Mouse (Mus musculus) layer of hippocampus, adult 9-11 months (tissue): ENCODE results near the gene Batf.
"Not testable (repeated sequence)": the region's sequence is repeated elsewhere in the genome, so short reads cannot be mapped to it uniquely, and the experiment has no call there.

Source experiments
- DNase-seq: peaks from one replicate; pipeline ENCODE4 v3.0.0; 2022

Batf gene

DNA sequence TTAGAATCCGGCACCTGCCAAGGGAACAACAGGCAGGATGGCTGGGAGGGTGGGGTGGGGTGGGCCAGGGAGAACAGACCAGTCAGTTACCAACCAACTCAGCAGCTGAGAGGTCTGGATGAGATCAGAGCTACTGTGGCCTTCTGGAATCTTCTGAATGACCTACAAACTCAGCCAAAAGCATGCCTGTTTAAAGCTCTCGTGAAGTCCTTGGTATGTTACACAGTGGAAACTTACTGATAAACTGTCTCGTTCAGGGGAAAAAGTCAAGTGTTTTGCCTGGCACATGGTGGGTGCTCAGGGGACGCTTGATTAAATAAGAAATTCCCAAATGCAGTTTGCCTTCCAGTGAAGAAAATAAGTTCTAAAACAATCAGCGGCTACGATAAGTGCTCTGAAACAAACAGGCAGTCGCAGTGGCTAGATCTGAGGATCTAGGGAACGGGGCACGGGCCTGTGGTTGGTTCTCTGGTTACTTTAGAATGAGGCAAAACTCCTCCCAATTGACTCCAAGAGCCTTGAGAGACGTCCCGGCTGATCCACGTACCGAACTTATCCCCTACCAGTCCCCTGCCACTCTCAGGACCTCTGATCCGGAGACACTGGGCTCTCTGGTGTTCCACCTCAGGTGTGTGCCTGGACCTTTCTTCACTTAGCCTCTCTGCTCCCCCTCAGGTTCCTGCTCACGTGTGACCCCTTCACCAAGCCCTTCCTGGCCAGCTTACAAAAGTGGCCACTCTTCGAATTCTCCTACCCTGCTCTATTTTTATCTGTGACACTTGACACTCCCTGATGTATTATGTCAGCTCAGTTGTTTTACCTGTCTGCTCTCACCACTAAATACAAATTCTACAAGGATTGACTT lies 1.8 kb upstream of the Batf start:
- no peak for DNase-seq

DNA sequence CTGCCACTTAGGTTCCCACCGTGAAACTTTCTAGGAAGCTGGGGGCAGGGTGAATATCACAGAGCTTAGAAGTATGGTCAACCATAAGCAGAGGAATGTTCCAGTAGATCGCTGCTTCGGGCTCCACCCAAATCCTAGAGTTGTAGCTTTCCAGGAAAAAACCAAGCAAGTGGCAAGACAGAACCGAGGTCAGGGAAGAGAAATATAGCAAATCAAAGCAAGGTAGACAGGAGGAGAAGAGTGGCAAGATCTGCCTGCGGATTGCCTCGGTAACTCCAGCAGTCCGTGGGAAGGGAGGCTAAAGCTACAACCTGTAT lies 706 bp downstream of the Batf start:
- no peak for DNase-seq

DNA sequence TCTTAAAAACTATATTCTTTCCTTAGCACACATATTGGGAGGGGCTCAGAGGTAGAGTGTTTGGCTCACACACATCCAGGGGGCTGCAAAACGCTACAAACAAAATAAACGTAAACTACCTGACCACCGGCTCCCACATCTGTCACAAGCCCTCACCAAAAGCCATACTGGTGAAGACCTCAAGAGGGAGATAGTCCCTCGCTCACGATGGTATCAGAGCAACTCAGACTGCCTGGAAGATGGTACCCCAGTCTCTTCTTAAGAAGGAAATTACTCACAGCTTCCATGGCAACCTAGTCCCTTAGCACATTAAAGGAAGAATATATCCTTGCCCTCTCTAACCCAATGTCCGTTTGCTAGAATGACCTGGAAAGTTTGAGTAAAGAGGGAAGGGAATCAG lies 1.4 kb downstream of the Batf start:
- no peak for DNase-seq

DNA sequence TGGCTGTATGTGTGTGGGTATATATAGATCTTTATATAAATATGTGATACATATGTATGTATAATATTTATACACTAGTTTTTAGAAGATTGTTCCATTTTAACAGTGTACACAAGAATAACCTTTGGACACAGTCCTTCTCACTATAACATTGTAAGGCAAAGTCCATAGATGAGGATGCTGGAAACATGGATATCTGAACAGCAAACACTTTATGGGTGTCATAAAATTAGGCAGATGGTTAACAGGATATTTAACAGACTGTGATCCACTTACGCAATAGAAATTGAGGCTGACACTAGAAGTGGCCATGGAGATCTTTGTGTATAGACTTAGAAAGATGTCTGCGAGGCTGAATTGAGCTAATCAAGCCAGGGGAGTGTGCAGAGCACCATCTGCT lies 9.3 kb downstream of the Batf start:
- DNase-seq = peak; percentile 16

DNA sequence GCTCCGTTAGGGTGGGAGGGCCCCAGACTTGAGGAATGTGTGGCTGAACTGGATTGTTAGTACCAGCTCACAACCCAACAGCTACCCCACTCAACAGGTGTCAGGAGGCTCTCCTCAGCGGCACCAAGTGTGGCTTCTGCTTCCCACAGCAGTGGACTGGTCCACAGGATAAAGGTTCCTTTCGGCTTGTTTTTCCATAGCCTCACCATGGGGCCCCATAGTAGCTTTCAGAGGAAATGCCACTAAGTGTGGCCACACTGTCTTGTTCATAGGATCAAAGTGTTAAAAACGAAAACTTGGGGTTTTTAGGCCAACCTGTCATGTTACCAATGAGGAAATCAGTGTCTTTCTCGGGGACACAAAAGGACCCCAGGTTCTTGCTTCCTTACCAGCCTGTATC lies 10.0 kb downstream of the Batf start:
- no peak for DNase-seq

DNA sequence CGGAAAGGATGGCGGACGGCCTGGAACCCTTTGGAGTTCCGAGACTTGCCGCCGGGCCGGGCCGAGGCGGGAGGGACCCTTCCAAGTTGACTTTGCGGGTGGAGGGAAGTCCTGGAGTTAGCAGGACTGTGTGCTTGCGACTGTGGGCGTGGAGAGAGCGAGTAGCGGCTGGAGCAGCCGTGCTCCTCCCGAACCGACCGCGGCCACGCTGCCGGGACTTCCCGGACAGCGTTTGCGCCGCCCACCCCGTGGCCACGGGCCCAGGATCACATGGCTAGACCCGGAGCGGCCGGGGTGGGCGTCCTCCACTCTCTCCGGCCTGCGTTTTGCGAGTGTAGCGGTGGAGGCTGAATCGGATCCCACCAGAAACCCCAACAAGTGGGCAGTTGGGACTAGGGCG lies 11.7 kb downstream of the Batf start:
- not testable (repeated sequence) for DNase-seq

DNA sequence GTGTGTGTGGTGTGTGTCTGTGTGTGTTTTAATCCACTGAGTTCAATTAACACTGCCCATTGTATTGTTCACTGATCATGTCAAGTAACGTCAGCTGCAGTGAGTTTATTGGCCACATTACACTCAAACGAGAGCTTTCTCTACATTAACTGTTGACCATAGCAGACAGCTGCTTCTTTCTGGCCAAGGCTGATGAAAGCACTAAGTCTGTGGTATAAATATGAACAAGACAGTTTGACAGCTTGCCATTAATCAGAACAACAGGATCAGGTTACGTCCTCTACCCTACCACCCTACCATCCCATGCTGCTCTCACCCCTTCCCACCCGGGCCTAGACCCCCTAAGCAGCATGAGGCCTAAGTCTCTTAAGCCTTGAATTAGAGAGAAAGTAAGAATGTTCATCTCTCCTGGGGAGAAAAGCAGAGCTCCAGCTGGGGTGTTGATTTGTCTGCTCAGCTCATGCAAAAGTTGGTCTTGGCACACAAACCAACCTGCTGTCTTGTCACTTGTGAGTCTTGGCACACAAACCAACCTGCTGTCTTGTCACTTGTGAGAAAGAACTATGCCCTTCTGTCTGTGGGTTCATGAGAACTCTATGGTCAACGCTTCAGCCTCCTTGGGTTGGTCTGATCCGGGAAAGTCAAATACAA lies 13.8 kb downstream of the Batf start:
- no peak for DNase-seq

DNA sequence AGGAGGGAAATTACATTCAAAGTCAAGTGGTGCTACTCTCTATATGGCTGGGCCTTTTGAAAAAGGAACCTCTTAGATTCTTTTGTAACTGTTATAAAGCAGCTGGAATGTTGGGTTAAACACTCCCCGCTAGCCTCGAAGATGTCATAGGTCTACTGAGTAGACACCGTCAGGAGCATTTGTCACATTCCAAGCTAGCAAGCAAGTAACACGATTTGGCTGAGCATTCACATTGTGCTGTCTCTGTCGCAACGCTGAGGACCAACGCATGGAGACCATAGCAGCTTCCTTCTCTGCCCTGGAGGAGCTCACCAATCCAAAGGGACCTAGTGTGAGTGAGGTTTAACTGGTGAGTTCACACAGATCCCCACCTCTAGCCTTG lies 14.4 kb downstream of the Batf start:
- no peak for DNase-seq

DNA sequence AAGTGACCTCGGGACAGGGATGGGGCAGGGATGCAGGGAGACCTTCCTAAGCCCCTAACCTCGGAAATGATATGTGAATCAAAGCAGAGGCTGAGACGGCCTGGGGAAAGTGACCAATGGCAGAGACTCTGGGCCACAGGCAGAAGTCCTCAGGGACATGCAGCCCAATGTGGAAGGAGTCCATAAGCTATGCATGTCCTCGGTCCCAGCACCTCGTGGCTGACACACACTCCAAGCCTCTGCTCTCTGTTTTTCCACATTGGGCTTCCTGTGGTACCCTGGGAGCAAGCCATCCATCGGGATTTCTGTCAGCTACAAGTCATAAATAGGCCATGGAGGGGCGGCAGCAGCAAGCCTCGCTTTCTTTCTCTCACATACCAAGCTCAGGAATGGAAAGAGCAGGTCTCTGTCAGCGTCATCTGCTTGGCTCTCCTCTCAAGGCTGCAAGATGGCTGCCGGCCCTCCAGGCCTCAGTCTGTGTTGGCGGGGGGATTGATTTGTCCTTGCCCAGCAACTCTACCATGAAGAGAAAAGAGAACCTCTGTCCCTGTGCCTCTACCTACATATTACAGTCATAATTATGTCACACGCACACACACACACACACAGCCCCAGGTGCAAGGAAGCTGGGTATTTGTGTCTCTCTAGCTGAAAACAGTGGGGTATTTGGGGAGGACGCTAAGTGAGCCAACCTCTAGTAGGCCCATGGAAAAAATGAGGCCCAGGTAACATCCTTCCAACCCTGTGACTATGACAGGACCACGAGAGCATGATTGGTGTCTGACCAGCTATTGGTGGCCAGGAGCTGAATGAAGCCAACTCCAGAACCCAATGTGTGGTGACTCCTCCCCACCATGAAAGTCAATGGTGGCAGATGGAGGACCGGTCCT lies 15.9 kb downstream of the Batf start:
- no peak for DNase-seq

DNA sequence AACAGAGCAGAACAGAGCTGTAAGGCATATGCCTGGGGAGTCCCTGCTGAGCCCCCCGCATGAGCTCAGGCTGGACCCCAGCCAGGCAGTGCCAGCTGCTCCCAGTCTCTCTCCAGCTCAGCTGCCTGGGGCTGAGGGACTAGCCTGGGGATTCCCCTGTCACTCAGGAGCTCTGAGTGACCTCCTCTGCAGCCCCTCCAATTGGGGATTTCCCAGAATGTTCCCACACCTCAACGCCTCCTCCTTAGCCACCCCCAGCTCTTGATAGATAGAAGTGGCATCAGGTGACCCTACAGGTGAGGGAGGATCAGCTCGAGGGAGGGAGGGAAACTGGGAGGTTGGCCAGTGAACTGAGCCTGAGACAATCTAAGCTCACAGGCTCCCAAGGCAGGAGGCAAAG lies 17.0 kb downstream of the Batf start:
- no peak for DNase-seq

DNA sequence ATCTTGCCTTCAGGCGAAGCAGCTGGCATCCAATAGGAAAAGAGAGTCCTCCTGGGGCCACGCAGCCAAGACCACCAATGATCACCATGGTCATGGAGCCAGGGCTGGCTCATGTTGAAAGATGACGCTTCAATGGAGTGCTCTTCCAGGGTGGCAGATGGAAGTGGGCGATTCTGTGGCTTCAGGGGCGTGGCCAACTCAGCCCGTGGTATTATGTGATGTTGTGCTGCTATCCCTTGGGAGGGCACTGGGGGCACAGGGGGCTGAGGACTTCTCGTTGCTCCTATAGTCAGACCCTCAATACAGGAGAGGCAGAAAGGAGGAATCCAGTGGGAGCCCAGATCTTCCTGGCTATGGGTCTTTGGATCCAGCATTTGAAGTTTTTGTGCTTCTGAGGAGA lies 18.1 kb downstream of the Batf start:
- DNase-seq = no peak

DNA sequence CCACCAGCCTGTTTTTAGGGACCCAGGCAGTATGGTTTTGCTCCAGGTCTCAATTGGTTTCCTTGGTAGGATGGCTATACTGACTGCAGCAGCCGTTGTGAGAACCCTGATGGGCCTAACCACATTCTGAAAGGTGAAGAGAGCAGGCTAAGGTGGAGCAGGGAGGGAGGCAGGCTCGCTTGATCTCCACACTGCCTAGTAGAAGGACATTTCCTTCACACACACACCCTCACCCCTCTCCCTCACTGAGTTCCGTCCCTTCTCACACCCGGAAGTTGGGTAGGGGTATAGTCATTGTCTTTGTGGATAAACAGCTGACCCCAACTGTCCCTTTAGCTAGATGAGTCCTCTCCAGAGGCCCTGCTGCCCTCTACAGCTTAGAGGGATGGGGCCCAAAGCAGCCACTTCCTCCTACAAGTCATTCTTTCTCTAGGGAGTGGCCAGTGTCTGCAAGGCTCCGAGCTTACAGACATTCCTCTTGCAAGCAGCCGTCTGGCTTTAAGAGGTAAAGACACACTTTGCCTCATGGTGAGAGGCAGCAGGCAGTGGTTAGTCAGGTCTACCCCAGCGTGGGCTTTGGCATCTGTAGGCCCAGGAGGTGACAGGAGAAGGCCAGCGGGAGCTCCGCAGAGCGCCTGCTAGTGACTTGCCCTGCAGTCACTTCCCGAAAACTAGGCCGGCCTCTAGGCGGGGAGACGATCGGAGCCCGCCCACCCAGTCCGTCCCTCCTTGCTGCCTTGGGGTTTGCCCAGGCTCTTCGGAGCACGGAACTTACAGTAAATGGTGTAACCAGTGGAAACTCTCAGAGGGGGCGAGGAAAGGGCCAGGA lies 18.7 kb downstream of the Batf start:
- peak; percentile 68 for DNase-seq

DNA sequence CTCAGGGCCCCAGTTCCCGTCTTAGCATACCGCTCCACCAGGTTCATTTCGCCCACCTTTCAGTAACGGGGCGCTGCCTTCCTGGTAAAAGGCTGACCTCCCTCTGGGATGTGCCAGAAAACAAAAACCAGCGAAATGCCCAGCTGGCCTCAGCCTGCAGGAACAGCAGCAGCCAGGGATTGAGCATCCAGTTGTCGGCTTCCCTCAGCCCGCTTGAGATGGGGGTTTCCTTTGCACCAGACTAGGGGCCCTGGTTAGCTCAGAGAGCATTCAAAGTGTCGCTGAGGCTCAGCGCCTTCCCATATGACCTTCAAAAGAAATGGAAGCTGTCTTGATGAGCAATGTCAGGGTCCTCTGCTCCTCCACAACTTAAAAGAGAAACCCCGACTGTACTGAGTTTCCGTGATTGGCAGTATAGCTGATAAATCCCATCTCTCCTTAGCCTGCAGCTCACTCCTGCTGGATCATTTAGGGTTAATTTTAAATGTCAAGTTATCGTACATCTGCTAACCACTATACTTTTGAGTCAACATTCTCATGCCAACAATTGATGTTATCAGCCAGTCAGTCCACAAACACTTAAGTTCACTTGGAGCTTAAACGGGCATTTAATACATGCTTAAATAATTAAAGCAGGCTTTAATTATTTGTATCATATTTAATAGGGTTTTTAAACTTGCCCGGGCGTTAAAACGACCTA lies 19.5 kb downstream of the Batf start:
- no peak for DNase-seq

DNA sequence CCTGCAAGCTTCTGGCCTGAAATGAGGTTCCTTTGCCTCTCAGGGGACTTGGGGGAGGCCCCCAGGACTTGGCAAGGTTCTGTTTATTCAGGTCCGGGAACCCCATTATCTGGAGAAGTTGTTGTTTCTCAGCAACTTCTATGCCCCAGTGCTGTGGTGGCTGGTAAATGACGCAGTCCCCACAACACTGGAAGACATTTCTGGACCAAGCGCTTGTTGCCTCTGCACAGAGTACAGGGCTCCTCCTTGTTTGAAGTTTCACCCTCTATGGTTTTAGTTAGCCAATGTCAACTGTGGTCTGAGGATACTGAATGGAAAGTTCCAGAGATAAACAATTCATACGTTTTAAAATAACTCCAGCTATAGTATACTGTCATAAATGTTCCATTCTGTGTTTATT lies 20.4 kb downstream of the Batf start:
- DNase-seq = no peak

DNA sequence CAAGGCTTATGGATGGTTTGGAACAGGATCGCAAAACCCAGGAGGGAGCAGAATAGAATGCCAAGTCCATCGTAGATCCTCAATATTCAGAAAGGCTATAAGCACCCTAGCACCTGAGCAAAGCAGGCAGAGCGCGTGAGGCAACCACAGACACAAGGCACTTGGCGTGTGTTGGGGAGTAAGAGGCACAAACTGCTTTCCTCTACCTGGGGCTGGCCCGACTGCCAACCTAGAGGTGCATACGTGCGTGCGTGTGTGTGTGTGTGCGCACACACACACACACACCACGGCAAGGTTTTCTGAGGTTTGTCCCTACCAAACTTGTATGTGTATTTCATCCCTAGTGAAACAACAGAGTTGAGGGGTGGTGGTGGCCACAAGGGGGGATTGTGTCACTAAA lies 20.9 kb downstream of the Batf start:
- DNase-seq = no peak

DNA sequence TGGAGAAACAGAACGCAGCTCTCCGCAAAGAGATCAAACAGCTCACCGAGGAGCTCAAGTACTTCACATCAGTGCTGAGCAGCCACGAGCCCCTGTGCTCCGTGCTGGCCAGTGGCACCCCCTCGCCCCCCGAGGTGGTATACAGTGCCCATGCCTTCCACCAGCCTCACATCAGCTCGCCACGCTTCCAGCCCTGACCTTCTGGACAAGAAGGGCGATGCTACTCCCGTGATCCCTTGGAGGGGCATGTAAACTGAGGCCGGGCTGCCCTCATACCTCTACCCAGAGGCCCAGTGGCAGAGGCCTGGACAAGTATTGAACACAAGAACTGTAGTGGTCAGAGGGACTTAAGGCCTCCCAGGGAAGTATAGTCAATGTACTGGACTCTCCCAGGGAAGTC lies 22.1 kb downstream of the Batf start:
- no peak for DNase-seq

DNA sequence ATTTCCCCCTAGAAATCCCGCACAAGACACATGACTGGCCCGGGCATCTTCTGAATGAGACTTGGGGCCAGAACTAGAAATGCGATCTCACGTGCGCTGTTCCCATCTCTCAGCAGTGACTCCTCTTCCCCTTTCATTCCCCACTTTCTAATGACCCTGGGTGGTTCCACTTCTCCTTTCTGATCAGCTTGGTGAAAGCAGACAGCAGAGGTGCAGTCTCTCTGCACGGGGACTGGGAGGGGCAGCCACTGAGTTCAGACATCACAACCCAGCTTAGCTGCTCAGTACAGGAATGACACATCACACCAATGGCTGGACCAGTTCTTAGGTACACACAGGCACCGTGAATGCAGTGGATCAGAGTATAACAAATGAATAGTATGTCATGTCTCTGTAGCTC lies 24.2 kb downstream of the Batf start:
- peak; percentile 9 for DNase-seq

DNA sequence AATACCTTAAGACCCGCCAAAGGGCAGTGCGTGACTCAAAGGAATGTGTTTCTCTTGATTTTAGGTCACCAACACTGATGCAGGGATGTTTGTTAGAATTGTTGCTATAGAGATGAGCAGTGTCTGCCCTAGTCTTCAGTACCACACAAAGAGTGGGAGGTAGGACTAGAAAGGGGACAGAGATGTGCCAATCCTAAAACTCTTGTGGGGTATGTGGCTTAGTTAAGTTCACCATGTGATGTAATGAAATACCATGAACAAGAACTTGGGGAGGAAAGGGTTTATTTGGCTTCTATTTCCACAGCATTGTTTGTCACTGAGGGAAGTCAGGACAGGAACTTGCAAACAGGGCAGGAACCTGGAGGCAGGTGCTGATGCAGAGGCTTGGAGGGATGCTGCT lies 26.1 kb downstream of the Batf start:
- DNase-seq = no peak

DNA sequence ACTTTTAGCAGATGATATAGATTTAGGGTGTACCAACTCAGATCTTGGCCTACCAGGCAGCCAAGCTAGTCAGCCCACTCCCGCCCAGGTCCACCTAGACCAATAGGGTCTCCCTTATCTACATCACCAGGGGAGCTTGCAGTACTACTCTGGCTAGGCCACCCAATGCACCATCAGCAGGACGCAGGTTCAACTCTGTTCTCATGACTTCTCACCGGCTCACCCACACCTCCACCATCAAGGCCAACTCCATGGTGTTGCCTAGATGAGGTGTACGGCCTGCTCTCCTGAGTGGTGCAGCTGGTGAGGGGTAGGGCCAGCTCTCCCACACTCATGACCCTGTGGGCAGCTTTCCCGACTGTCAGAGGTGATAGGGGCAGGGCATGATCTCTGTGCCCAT lies 27.7 kb downstream of the Batf start:
- DNase-seq = no peak

DNA sequence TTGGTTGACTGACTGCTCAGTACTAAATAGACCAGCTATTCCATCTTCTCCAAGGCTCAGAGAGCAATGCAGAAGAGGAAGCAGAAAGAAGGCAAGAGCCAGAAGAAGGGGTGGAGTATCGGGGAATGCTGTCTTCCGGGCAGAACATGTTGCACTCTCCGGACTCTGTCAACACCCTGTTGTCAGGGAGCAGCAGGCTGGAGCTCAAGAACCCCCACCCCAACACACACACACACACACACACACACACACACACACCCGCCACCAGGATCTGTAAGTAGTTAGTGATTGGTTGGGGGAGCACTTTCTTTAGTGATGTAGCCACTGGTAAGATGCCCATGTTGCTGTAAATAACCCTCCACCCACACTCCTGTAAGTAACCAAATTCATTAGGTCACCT lies 38.8 kb downstream of the Batf start:
- DNase-seq = no peak

DNA sequence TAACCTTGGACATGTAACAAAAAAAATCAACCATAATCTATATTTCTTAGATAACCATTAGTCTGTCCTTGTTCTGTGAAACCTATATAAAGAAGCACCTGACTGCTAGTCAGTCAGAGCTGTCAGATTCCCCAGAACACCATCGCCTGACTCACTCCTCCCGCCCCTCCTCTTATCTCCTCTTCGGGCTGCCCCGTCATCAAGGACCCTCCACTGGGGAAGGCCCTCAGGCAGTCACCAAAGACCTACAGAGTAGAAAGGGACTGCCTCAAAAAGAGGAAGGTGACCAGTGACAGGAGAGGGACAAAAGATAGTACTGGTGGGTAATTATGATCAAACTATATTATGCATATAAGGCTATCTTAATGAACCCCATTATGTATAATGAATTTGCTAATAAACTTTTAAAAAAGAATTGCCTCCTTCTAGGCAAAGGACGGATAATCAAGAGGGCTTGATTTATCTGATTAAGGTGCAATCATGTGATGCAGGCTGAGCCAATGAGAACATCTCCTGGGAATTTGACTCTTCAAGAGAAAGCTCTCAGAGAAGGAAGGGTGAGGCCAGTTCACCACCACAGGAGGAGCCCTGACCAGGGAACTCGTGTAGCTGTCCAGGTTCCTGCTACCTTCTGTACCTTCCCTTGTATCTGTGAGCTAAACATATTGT lies 40.4 kb downstream of the Batf start:
- DNase-seq = no peak

DNA sequence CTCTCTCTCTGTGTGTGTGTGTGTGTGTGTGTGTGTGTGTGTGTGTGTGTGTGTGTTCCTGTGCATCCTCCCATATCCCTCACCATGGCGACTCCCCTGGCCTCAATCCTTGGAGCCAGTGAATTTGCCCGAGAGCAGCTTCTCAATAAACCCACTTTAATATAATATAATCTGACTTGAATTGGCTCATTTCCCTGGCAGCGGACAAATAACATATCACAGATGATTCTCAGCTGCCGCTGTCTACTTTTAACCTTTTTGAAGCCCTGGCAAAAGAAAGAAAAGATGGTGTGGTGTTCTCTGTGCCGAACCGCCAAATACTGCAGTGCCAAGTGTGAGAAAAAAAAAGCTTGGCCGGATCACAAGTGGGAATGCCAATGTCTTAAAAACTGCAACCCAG lies 41.7 kb downstream of the Batf start:
- no peak for DNase-seq
